Mouse (Mus musculus): ENCODE data around the gene Phkg2.

DNA sequence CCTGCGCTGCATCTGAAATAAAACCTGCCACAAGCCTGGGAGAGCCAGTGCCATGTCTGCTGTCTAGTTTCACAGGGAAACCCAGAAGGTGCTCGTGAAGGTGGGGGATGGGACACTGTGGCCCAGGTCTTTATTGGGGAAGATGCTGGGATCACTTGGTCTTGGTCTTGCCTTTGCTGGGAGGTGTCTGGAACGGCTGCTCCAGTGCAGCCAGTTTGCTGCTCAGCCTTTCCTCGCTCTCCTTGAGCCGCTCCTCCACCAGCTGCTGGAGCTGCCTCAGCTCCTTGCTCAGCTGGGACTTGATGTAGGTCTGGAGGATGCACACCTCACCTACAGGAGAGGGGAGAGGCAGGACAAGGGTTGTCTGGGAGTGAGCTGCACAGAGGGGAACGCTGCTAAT lies 10.1 kb downstream of the Phkg2 start:
- TF ChIP-seq CTCF (IDR thresholded peaks at IDR 0.05; ENCODE audit: low read depth) (no peak), EP300 (IDR thresholded peaks at IDR 0.05; ENCODE audit: low read depth) (no peak)
